Mouse (Mus musculus): ENCODE measurements around the gene Krtap5-4. TPM values are rescaled to one million over a fixed set of nuclear protein-coding genes. Genes with fewer than 3 reads are reported as not detected.
"Not testable (repeated sequence)": the region's sequence is repeated elsewhere in the genome, so short reads cannot be mapped to it uniquely, and the experiment has no call there.

Gene Krtap5-4
- polyA plus RNA-seq, 1 experiment from 2014 or later: not detected

DNA sequence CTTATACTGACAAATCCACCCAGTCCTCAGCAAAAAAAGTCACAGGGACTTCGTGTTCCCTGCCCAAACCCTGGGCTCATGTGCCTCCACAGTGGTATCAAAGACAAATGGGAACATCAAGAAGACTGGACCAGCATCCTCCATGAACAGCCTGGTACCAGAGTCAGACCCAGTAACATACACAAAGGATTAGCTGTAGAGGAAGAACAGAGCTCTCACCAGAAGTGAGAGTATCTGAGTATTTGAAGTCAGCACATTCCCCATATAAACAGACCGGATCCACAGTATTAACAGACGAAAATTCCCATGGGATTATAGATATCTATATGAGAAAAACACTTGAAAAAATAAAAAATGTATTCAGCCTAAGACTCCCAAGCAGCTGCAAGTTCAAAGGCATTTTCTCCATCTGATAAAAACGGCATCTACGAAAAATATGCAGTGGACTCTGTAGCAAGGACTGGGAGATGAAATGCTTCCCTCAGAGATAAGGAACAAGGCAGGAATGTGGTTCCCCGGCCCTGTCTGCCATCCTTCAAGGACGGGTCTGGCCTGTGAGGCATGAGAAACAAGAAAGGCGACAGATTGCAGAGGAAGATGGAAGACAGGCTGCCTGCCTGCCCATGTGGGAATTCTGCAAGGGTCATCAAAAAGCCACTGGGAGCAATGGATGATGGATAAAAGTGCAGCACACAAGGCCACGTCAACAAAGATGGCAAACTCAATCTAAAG is 23.5 kb downstream of the Krtap5-4 start:
- Histone ChIP-seq H3K36me3 (no peaks in the 10 kb centered on the region), H3K9me3 (no peaks in the 10 kb centered on the region), H3K27me3 (no peaks in the 10 kb centered on the region), H3K27ac (replicated peaks) (no peak overlapping the region), H3K9ac (no peak overlapping the region), H3K4me1 (replicated peaks) (0 out of 2 replicates have a peak, but pooled peaks cover 3% of the 10 kb centered on the region), H3K4me3 (no peak overlapping the region), H3K4me2 (no peak overlapping the region)
- no peak for ATAC-seq (ENCODE audit: low read depth)
- WGBS: 78% methylated on average over 9 of the region's 9 CpGs

DNA sequence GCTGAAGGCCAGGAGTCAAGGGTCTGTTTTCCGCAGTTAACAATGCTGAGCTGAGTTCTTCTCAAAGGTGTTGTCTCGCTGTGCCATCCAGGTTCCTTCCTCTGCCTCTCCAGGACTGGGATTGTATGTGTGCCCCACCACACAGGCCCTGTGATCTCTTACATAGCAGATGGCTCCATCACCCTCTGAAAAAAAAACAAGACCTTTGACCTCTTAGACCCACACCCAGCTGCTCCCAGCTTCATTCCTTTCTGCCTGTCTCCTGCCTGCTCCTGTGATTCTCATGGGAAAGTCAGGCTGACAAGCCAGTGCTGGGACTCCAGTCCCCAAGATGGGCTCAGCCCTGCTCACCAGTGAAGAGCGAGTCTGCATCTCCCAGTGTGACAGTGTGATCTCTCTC is 25.2 kb downstream of the Krtap5-4 start:
- H3K27ac ChIP-seq (replicated peaks): no peak overlapping the region
- no peak overlapping the region for H3K9ac ChIP-seq
- no peak overlapping the region for H3K4me3 ChIP-seq
- no peaks in the 10 kb centered on the region for H3K9me3 ChIP-seq
- H3K36me3 ChIP-seq: no peaks in the 10 kb centered on the region
- no peaks in the 10 kb centered on the region for H3K27me3 ChIP-seq
- no peak overlapping the region for H3K4me2 ChIP-seq
- no peak for ATAC-seq (ENCODE audit: low read depth)
- H3K4me1 ChIP-seq (replicated peaks): no peaks in the 10 kb centered on the region
- WGBS: 62% methylated on average over 3 of the region's 3 CpGs

DNA sequence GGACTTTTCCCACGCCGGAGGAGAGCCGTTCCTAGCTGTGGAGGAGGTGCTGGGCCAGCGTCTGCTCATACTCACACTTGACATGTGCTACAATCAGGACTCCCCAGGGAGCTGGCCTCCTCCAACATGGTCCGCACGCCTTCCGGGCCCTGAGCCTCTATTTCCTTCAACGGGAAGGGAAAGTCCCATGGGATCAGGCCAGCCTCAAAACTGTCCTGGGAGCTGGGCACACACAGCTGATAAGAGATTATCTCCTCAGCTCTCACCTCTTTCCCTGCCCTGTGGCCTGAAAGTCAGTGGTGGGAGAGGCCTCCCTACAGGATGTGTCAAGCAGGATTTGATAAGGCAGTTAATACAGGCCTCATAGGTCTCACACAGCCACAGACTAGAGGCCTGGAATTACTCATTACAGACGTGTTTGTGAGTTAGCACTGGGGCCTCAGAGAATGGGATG is 26.9 kb downstream of the Krtap5-4 start:
- Histone ChIP-seq H3K27ac (replicated peaks) (no peak overlapping the region), H3K4me3 (no peak overlapping the region), H3K9me3 (no peaks in the 10 kb centered on the region), H3K4me2 (no peak overlapping the region), H3K9ac (no peak overlapping the region), H3K4me1 (replicated peaks) (no peaks in the 10 kb centered on the region), H3K27me3 (no peaks in the 10 kb centered on the region), H3K36me3 (no peaks in the 10 kb centered on the region)
- no peak for ATAC-seq (ENCODE audit: low read depth)
- WGBS: 76% methylated on average over 9 of the region's 9 CpGs

DNA sequence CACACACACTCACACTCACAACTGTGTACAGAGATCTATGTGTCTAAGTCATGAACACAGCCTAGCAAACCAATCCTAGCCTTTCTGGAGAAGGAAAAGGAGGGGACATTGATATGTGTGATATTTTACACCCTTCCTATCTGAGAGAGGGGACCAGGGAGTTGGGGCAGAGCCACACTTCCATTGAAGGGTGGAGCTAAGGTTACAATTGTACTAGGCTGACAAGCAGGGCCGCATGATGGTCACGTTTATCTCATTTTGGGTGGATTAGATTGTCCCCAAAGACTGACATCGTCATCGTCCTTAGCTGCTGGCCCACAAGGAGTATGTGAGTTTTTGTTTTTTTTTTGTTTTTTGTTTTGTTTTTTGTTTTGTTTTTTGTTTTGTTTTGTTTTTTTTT is 27.9 kb downstream of the Krtap5-4 start:
- H3K9ac ChIP-seq: no peak overlapping the region
- no peaks in the 10 kb centered on the region for H3K27me3 ChIP-seq
- no peak overlapping the region for H3K4me3 ChIP-seq
- no peak overlapping the region for H3K4me2 ChIP-seq
- no peaks in the 10 kb centered on the region for H3K4me1 ChIP-seq (replicated peaks)
- ATAC-seq (ENCODE audit: low read depth): no peak
- no peaks in the 10 kb centered on the region for H3K36me3 ChIP-seq
- H3K27ac ChIP-seq (replicated peaks): no peak overlapping the region
- 91% methylated on average over 4 of the region's 4 CpGs for WGBS
- no peaks in the 10 kb centered on the region for H3K9me3 ChIP-seq

DNA sequence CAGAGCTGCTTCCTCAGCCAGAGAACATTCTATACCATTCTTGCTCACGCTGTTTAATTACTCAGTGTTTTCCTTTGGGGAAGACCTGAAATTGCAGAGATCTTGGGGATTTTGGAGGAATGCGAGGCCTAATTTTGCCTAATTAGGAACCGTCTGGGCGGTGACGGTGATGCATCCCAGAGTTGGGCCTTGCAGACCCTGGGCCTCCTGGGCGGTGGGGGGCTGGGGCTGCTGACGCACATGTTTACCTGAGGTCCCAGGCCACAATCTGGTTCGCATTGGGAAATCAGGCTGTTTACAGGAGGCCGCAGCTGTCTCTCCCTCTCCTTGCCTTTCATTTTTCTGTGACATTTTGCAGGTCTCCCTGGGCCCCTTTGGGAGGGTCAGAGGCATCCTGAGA is 29.4 kb downstream of the Krtap5-4 start:
- H3K9ac ChIP-seq; H3K4me3 ChIP-seq; ATAC-seq (ENCODE audit: low read depth); H3K4me1 ChIP-seq (replicated peaks); H3K27ac ChIP-seq (replicated peaks); H3K36me3 ChIP-seq; H3K4me2 ChIP-seq; H3K27me3 ChIP-seq; H3K9me3 ChIP-seq: not testable (repeated sequence)
- 80% methylated on average over 5 of the region's 9 CpGs for WGBS

DNA sequence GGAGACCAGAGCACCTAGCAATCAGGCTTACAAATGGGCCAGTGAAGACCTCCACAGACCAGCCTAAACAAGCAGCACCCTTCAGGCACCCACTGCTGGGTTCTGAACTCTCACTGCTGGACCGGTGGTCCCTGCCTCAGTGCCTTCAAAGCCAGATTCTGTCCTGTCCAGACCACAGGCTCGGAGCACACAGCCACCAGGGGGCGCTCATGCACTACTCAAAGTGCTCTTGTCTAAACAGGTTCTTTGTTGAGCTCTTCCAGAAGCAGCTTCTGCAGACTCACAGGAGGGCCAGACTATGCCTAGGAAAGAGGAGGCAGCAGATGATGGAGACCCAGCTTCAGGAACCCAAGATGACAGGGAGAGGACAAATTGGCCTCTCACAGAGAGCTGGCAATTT is 30.9 kb downstream of the Krtap5-4 start:
- Histone ChIP-seq H3K27ac (replicated peaks) (no peak overlapping the region), H3K4me3 (no peak overlapping the region), H3K9ac (no peak overlapping the region), H3K27me3 (no peaks in the 10 kb centered on the region), H3K4me1 (replicated peaks) (no peaks in the 10 kb centered on the region), H3K36me3 (no peaks in the 10 kb centered on the region), H3K4me2 (no peak overlapping the region), H3K9me3 (no peaks in the 10 kb centered on the region)
- peak; percentile 87 for ATAC-seq (ENCODE audit: low read depth)
- 4% methylated on average over 3 of the region's 3 CpGs for WGBS

DNA sequence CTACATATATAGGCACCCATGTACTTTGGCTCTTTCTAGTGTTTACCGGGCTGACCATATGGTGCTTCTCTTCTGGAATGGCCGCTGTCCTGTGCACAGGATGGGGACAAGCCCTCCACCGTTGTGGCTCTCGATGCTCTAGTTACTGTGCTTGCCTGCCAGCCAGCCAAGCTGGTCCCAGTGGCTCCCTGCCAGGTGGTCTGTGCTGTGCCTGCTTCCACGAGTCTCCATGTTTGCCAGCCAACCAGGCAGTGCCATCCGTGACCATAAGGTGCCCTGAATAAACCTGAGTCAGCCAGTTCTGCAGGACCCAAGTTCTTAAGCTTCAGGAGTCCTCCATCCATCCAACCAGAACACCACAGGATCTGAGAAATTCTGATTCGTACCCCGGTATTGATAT is 31.8 kb downstream of the Krtap5-4 start:
- no peak overlapping the region for H3K27ac ChIP-seq (replicated peaks)
- ATAC-seq (ENCODE audit: low read depth): no peak
- H3K27me3 ChIP-seq: no peaks in the 10 kb centered on the region
- H3K36me3 ChIP-seq: no peaks in the 10 kb centered on the region
- H3K9ac ChIP-seq: no peak overlapping the region
- no peaks in the 10 kb centered on the region for H3K4me1 ChIP-seq (replicated peaks)
- H3K9me3 ChIP-seq: no peaks in the 10 kb centered on the region
- no peak overlapping the region for H3K4me3 ChIP-seq
- H3K4me2 ChIP-seq: no peak overlapping the region
- 83% methylated on average over 8 of the region's 8 CpGs for WGBS

DNA sequence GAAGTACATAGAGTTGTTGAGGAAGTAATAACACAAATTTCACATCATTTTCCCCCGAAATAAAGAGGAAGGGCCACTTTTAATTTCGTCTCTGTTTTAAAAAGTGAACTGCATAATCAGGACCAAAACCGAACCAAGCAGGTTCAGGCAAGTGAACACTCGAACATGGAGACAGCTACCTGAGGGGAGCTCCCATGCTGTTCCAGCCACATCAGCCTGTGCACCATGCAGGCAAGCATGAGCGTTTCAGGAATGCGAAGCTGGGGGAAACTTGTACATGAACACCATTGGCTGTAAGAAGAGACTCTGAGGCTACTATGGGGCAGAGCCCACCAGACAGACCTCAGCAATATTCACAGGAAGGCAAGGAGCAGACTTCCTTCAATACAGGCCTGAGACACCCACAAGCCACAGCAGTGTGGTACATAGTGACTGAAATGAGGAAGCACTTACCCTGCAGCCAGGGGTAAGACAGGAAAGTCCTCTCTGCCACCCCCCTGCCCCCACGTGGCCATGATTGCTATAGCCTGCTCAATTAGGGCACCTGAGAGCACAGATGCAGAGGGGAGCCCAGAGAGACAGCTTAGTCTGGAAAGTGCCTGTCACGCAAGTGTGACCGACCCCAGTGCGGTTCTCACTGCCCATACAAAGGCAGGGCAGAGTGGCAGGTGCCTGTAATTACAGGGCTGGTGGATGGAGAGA is 37.1 kb downstream of the Krtap5-4 start:
- H3K4me1 ChIP-seq (replicated peaks): no peaks in the 10 kb centered on the region; the same call in 1 of the 2 replicates
- no peak for ATAC-seq (ENCODE audit: low read depth)
- H3K9me3 ChIP-seq: no peaks in the 10 kb centered on the region
- H3K4me2 ChIP-seq: no peak overlapping the region
- WGBS: 57% methylated on average over 10 of the region's 10 CpGs
- H3K27ac ChIP-seq (replicated peaks): no peak overlapping the region
- H3K27me3 ChIP-seq: no peaks in the 10 kb centered on the region
- H3K36me3 ChIP-seq: no peaks in the 10 kb centered on the region
- no peak overlapping the region for H3K9ac ChIP-seq
- H3K4me3 ChIP-seq: no peak overlapping the region

DNA sequence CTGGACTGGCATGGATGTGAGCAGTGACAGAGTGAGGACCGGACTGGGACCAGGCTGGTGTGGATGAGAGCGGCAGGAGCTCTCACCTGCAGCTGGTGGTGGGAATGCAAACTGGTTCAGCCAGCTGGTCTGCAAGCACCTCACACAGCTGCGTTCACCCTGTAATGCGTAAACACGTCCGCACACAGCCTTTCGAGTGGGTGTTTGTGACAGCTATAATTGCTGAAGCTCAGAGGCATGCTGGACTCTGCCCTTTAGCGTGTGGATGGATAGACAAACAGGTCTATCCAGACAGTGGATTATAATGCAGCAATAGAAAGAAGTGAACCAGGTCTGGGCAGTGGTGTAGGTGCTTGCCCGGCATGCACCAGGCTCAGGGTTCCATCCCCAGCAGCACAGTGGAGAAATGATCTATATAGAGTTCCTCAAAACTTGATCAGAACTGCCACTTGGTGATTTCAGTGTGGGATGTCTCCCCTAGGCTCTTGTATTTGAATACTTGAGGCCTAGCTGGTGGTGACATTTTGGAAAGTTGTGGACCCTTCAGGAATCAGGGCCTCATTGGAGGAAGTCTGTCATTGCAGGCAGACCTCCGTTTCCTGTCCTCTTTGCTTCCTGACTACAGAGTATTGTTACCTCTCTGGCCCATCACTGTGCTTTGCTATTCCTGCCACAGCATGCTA is 38.4 kb downstream of the Krtap5-4 start:
- Histone ChIP-seq H3K9me3 (no peaks in the 10 kb centered on the region), H3K27me3 (no peaks in the 10 kb centered on the region), H3K36me3 (no peaks in the 10 kb centered on the region), H3K9ac (no peak overlapping the region), H3K4me3 (no peak overlapping the region), H3K27ac (replicated peaks) (no peak overlapping the region), H3K4me2 (no peak overlapping the region), H3K4me1 (replicated peaks) (no peaks in the 10 kb centered on the region; the same call in 1 of the 2 replicates)
- 82% methylated on average over 10 of the region's 10 CpGs for WGBS
- ATAC-seq (ENCODE audit: low read depth): no peak

DNA sequence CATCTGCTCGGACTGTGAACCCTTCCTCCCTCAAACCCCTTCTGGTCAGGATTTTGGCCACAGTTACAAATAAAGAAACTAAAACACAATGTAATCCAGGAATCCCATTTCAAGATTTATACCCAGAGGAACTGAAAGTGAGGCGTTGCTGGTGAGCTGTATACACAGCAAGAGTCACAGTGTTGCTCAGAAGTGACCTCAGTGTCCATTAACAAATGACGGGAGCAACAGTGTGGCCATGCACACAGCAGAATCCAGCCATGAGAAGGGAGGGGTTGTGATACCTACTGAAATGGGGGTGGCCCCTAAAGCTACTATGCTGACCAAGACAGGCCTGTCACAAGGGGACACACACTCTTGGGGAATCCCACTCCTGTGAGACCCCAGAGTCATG is 38.9 kb downstream of the Krtap5-4 start:
- H3K4me3 ChIP-seq: no peak overlapping the region
- no peaks in the 10 kb centered on the region; the same call in 1 of the 2 replicates for H3K4me1 ChIP-seq (replicated peaks)
- no peaks in the 10 kb centered on the region for H3K9me3 ChIP-seq
- no peak for ATAC-seq (ENCODE audit: low read depth)
- H3K9ac ChIP-seq: no peak overlapping the region
- 75% methylated on average over 3 of the region's 3 CpGs for WGBS
- no peaks in the 10 kb centered on the region for H3K36me3 ChIP-seq
- H3K27ac ChIP-seq (replicated peaks): no peak overlapping the region
- H3K27me3 ChIP-seq: no peaks in the 10 kb centered on the region
- H3K4me2 ChIP-seq: no peak overlapping the region

DNA sequence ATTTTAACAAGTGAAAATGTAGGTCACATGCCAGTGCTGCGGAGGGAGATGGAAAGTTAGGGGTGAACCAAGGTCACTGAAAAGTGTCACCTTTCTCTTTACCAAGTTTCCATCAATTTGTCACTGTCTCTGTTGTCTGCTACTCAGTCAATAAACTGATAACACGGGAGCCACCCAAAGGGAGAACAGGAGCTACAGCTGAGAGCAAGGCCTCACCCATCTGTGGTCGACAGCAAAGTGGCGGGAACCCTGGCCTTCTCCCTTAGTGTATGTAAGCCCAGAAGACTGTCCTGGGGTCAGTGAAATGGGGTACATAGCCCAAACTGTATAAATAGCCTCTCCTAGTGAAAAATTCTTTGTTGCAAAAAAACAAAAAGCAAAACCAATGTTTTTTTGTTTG is 44.2 kb downstream of the Krtap5-4 start:
- Histone ChIP-seq H3K27ac (replicated peaks) (no peak overlapping the region), H3K36me3 (no peaks in the 10 kb centered on the region), H3K4me1 (replicated peaks) (peaks cover 5% of the 10 kb centered on the region), H3K27me3 (no peaks in the 10 kb centered on the region), H3K9me3 (no peaks in the 10 kb centered on the region), H3K4me3 (no peak overlapping the region), H3K9ac (no peak overlapping the region), H3K4me2 (no peak overlapping the region)
- no peak for ATAC-seq (ENCODE audit: low read depth)
- 77% methylated on average over 4 of the region's 4 CpGs for WGBS

DNA sequence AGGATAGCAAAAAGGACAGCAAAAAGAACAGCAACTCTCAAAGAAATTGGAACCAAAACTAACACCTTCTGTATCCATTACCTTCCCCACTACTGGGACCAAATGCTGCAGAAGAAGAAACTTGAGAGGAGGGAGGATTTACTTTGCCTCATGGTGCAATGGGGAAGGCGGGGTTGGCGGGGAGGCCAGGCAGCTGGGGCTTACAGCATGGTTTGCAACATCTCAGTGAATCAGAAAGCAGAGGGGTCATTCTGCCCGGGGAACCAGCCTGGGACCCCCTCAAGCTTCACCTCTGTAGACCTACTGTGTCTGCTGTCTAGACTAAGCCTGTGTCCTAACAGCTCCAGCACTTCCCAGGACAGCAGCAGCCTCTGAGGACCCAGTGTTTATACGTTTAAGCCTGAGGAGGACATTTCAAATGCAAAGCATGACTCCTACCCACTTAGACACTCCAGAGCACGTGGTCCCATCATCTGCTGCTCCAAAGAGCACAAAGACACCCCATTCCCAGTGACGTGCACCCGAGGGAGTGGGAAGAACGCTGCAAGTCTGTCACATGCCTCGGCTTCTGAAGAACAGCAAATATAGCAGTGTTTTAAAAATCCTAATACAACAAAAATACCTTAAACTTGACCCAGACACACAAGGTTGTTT is 46.1 kb downstream of the Krtap5-4 start:
- H3K4me3 ChIP-seq: no peak overlapping the region
- 27% methylated on average over 9 of the region's 9 CpGs for WGBS
- peaks cover 5% of the 10 kb centered on the region for H3K4me1 ChIP-seq (replicated peaks)
- H3K9me3 ChIP-seq: no peaks in the 10 kb centered on the region
- H3K9ac ChIP-seq: 0 out of 2 replicates have a peak overlapping the region, but pooled peaks have one; percentile 22
- H3K4me2 ChIP-seq: no peak overlapping the region
- no peaks in the 10 kb centered on the region for H3K36me3 ChIP-seq
- 0 out of 2 replicates have a peak overlapping the region, but pooled peaks have one; percentile 28 for H3K27ac ChIP-seq (replicated peaks)
- ATAC-seq (ENCODE audit: low read depth): no peak; the same call in 1 of the 2 replicates
- H3K27me3 ChIP-seq: no peaks in the 10 kb centered on the region

Measured in neural tube, embryonic 13.5 days (tissue).